Mouse (Mus musculus): ENCODE results near the gene 1700102P08Rik.
A peak's percentile ranks its signal among the peaks of the same experiment; 100 is the strongest.

The 1700102P08Rik gene

GRCm38 (mm10) chr9:108392676-108393075 lies at the start of gene 1700102P08Rik:
Gene 1700102P08Rik (plus strand): TSS chr9:108392805.
- DNase-seq (ENCODE audit: extremely low spot score) = peak; percentile 26

GRCm38 (mm10) chr9:108343331-108343730 lies 49.3 kb upstream of the 1700102P08Rik start:
- no peak for DNase-seq (ENCODE audit: extremely low spot score)

DNA sequence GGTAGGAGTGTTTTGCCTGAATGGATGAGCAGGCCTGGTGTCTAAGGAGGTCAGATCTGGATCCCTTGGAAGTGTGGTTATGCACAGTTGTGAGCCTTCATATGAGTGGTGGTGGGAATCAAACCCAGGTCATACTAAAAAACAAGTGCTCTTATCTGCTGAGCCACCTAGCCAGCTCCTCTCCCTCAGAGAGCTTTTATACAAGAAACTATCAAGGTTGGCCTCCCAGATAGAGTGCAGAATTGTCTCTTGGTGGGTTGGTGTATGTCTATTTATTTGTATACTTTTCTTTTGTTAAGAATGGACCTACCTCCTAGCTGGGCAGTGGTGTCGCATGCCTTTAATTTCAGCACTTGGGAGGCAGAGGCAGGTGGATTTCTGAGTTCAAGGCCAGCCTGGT lies 48.8 kb upstream of the 1700102P08Rik start:
- DNase-seq (ENCODE audit: extremely low spot score) = no peak

DNA sequence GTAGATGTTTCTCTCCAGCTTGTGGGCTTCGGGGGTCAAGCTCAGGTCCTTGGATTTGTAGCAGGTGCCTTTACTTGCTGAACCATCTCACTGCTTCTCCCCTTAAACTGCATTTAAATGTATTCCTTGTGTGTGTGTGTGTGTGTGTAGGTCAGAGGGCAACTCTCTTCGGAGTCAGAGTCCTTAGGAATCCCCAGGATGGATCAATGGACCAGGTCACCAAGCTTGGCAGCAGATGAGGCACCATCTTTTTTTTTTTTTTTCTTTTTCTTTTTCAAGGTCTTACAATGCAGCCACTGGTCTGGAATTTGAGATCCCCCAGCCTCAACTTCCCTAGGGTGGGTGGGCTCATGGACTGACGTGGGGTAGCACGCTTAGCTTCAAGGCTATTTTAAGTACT lies 48.1 kb upstream of the 1700102P08Rik start:
- no peak for DNase-seq (ENCODE audit: extremely low spot score)

DNA sequence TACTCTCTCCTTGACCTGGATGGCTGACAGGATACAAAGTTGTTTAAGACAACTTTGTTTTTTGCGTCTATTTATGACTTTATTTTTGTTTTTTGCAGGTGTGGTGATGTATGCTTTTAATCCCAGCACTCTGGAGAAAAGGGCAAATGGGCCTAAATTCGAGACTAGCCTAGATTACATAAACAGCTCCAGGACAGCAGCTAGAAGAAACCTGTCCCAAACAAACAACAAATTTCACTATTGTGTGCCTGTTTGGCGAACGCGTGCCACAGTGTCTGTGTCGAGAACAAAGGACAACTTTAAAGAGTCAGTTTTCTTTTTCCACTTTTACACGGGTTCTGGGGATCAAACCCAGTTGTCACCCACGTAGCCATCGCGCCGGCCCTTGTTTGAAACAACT lies 45.6 kb upstream of the 1700102P08Rik start:
- no peak for DNase-seq (ENCODE audit: extremely low spot score)

DNA sequence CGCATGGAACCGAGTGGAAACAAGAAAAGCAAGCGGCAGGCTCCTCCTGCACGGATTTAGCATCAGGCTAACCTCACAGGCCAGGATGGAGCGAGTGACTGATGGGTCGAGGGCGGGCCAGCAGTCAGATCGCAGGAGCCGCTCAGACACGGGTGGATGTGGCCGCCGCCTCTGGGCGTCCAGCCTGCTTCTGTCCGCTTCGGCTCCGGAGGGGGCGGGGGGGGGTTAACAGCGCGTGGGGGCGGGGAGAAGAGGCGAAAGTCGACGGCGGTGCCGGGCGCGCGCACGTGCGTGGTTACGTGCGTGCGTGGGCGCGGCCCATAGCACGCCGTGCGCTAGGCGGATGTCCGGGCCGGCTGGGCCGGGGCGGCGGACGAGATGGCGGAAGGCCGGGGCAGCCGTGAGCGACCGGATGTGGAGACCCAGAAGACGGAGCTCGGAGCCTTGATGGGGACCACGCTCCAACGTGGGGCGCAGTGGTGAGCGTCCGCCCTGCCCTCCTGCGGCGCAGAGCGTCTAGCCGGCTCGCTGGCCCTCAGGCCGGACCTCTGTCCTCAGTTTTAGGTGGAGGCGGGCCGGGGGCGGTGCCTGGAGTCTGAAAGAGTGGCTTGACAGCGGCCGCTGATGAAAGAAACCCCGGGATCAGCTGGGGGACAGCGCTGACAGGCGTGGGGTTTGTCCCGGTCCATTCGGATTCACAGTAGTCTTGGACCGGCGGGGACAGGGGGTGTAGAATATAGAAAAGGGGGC lies 44.9 kb upstream of the 1700102P08Rik start, which contains the start of gene Usp4:
TSS of gene Usp4 (plus strand) at position 314 of the 750 bp plus-strand sequence.
- DNase-seq (ENCODE audit: extremely low spot score) = peak; percentile 91

DNA sequence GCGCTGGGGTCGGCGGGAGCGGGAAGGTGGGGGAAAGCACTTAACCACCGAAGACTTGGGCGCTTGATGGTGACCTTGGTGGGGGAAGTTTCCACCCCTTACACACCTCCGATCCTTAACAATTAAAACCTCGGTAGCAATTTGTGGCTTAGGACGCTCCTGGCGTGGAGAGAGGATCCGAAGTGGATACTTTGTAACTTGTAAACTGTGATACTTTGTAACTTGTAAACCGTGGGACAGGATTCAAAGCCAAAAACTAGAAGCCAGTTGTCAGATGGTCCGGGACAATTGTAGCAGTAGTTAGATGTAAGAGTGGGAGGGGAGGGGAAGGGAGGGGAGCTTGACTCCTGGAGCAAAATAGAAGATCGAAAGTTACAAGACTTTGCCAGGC lies 44.3 kb upstream of the 1700102P08Rik start:
- no peak for DNase-seq (ENCODE audit: extremely low spot score)

DNA sequence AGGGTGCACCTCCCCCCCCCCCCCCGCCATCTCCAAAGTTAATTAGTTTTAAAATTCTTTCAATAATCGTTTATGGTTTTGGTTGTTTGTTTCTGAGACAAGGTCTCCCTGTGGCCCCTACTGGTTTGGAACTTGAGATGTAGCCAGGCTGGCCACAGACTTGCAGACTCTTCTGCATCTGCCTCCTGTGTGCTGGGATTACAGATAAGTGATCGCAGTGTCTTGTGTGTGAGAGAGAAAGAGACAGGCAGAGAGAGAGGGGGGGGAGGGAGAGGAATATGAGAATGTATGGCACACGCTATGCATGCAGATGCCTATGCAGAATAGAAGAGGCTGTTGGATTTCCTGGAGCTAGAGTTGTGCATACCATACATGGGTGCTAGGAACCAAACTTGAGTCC lies 42.9 kb upstream of the 1700102P08Rik start:
- no peak for DNase-seq (ENCODE audit: extremely low spot score)

DNA sequence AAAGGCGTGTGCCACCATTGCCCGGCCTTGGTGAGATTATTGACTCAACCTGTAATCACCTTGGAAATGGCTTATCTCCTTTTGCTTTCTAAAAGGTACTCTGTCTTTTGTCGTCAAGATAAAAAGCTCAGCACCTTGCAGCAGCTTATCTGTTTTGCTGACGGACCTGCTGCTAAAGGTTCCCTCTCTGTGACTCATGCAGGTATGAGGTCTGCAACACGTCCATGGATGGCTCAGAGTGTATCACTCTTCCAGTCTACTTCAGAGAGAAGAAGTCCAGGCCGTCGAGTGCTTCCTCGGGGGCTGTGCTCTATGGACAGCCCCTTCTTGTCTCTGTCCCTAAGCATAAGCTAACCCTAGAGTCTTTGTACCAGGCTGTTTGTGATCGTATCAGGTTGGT lies 14.4 kb upstream of the 1700102P08Rik start:
- DNase-seq (ENCODE audit: extremely low spot score) = no peak

- no peak for DNase-seq (ENCODE audit: extremely low spot score)
Measured at GRCm38 (mm10) chr9:108378736-108379135, 13.9 kb upstream of the 1700102P08Rik start.

DNA sequence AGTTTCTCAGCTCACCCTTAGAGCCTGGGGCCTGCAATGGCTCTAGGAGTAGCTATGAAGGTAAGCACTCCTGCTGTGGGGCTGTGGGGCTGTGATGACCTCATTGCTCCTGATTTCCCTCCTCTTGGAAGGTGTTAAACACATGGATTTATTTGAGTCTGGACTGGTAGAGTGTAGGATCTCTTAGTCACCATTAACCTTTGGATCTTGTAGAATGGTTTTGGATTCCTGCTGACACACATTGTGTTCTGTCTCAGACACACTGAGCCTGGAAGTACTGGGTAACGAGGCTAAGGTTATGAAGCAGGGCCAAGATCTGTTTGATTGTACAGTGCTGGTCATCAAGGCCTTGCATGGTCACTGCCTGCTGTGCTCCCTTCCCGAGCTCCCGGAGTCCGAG lies 13.3 kb upstream of the 1700102P08Rik start:
- no peak for DNase-seq (ENCODE audit: extremely low spot score)

- no peak for DNase-seq (ENCODE audit: extremely low spot score)
Measured at GRCm38 (mm10) chr9:108381382-108381781, 11.2 kb upstream of the 1700102P08Rik start.

- DNase-seq (ENCODE audit: extremely low spot score) = no peak
Measured at GRCm38 (mm10) chr9:108385006-108385405, 7.6 kb upstream of the 1700102P08Rik start.

- no peak for DNase-seq (ENCODE audit: extremely low spot score)
Measured at GRCm38 (mm10) chr9:108386816-108387215, 5.8 kb upstream of the 1700102P08Rik start.

DNA sequence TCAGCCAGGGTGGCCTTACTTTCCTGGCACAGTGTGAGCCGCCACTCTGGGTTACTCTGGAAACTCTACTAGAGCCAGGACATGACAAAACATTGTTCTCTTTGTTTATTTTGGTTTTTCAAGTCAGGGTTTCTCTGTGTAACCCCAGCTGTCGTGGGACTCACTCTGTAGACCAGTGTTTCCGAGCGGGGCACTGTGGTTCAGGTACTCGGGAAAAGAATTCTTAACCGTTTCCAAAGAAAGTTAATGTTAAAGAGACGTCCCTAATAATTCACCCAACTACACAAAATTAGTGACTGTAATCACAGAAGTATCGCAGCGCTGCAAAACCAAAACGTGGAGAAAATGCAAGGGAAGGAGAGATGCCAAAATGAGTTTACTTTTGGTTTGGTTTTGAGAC lies 4.0 kb upstream of the 1700102P08Rik start:
- no peak for DNase-seq (ENCODE audit: extremely low spot score)

GRCm38 (mm10) chr9:108389220-108389619 lies 3.4 kb upstream of the 1700102P08Rik start:
- DNase-seq (ENCODE audit: extremely low spot score) = no peak

DNA sequence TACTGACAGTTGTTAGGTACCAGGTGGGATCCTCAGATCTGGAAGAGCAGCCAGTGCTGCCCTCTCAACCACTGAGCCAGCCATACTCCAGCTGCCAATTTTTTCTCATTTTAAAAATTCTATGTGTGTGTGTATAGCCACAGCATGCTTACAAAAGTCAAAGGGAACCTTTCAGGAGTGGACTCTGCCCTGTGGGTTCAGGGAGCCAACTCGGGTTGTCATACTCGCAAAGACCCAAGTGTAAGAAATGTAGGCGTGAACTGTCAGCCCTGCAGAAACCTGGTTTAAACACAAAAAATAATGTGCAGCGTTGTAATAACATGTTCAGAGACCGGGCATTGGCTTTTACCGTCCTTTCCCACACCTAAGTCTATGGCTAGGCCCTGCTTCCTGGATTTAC lies 1.6 kb downstream of the 1700102P08Rik start:
- no peak for DNase-seq (ENCODE audit: extremely low spot score)

GRCm38 (mm10) chr9:108395427-108395826 lies 2.8 kb downstream of the 1700102P08Rik start:
- DNase-seq (ENCODE audit: extremely low spot score) = no peak

DNA sequence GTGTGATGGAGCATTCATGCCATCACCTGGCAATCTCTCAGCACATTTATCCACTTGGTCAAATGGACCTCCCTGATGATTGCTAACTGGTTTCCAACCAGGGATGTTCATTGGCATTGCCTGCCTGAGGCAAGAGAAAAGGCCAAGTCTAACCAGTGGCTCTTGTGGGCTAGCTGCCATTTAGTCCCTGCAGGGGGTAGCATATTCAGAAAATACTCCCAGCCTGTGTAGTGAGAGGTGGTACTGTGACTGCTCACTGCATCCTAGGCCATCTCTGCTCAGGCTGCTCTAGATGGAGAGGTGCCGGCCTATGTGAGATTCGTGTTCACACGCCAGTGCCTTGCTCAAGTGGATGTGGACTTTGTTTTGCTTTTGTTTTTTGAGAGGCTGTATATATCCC lies 5.7 kb downstream of the 1700102P08Rik start:
- no peak for DNase-seq (ENCODE audit: extremely low spot score)

DNA sequence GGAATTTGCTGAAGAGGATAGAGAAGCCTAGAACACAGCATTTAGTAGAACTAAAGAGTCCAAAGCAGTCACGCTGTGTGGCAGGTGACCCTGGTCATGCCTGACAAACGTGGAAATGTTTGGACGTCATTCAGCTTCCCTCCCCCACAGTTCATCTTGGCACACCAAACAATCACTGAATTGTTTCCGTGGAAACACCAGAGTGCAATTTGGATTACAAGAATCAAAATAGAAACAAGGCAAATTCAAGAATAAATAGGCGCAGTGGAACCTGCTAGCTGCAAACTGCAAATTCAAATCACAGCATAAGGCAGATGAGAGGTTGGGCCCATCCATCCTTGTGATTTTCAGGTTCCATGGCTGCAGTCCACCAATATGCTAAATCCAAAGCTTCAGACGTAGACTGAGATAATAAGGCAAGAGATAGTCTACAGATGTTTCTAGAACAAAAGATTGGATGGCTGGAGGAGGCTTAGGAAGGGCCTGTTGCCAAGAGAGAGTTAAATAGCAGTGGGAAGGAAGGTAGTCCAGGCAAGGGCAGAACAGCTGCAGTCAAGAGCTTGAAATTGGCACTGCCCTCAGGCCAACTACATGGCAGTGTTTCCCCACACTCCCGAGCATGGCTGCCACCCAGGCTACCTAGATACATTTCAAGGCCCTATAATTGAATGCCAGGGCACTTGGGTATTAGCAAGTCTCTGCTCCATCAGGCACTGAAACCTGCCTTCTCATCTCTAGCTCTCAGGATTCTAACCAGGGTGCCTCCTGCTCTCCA lies 8.8 kb downstream of the 1700102P08Rik start:
- no peak for DNase-seq (ENCODE audit: extremely low spot score)

GRCm38 (mm10) chr9:108403081-108403480 lies 10.5 kb downstream of the 1700102P08Rik start:
- no peak for DNase-seq (ENCODE audit: extremely low spot score)

GRCm38 (mm10) chr9:108404451-108404850 lies 11.8 kb downstream of the 1700102P08Rik start:
- DNase-seq (ENCODE audit: extremely low spot score) = no peak

- DNase-seq (ENCODE audit: extremely low spot score) = no peak
Measured at GRCm38 (mm10) chr9:108409535-108409934, 16.9 kb downstream of the 1700102P08Rik start.

All from embryo, embryonic 9.5 days (tissue).